Mouse (Mus musculus): ENCODE data around the gene Cphx1. TPM values are rescaled to one million over a fixed set of nuclear protein-coding genes. Genes with fewer than 3 reads are reported as not detected.
"Not testable (repeated sequence)": the region's sequence is repeated elsewhere in the genome, so short reads cannot be mapped to it uniquely, and the experiment has no call there.

The Cphx1 gene
- total and polyA plus RNA-seq, 3 experiments = not detected

- H3K27ac ChIP-seq (ENCODE audit: insufficient read depth, low read depth); H3K9ac ChIP-seq (ENCODE audit: insufficient read depth, low read depth); in situ Hi-C loops (cut with MboI; ENCODE audit: low pct_ligation_motif_present, low pct_unique_long_range_greater_than_20kb, low sequenced_read_pairs); DNase-seq (ENCODE audit: extremely low read depth); H3K4me3 ChIP-seq (replicated peaks in 1 of 3; ENCODE audit: low read depth in 2 of 3, low read length in 2 of 3, poor library complexity in 1 of 3); H3K27me3 ChIP-seq (replicated peaks); H3K79me2 ChIP-seq (replicated peaks; ENCODE audit: control insufficient read depth, extremely low read depth, insufficient read depth, poor library complexity, severe bottlenecking); H3K9me3 ChIP-seq (replicated peaks; ENCODE audit: low read length); dilution Hi-C loops (cut with MboI; ENCODE audit: extremely low pct_ligation_motif_present, extremely low pct_unique_long_range_greater_than_20kb, low sequenced_read_pairs); H3K4me2 ChIP-seq (ENCODE audit: insufficient read depth, low read depth, poor library complexity, severe bottlenecking); H3K36me3 ChIP-seq (replicated peaks in 1 of 2; ENCODE audit: control insufficient read depth in 1 of 2, insufficient read depth in 1 of 2, low read length in 1 of 2); H3K4me1 ChIP-seq (ENCODE audit: control insufficient read depth in 1 of 2, insufficient read depth in 2 of 2): not testable (repeated sequence)
Measured at GRCm38 (mm10) chr14:25978371-25979241, 40.5 kb downstream of the Cphx1 start, which contains the start of gene Duxbl1. Gene Duxbl1, plus strand, starts transcription at chr14:25978577.

GRCm38 (mm10) chr14:25979242-25979941 lies 41.3 kb downstream of the Cphx1 start:
- DNase-seq (ENCODE audit: extremely low read depth); dilution Hi-C loops (cut with MboI; ENCODE audit: extremely low pct_ligation_motif_present, extremely low pct_unique_long_range_greater_than_20kb, low sequenced_read_pairs); H3K27me3 ChIP-seq (replicated peaks): not testable (repeated sequence)

GRCm38 (mm10) chr14:25981880-25982279 lies 43.8 kb downstream of the Cphx1 start:
- H3K9ac ChIP-seq (ENCODE audit: insufficient read depth, low read depth); H3K36me3 ChIP-seq (replicated peaks in 1 of 2; ENCODE audit: control insufficient read depth in 1 of 2, insufficient read depth in 1 of 2, low read length in 1 of 2); H3K27ac ChIP-seq (ENCODE audit: insufficient read depth, low read depth); dilution Hi-C loops (cut with MboI; ENCODE audit: extremely low pct_ligation_motif_present, extremely low pct_unique_long_range_greater_than_20kb, low sequenced_read_pairs); in situ Hi-C loops (cut with MboI; ENCODE audit: low pct_ligation_motif_present, low pct_unique_long_range_greater_than_20kb, low sequenced_read_pairs); H3K79me2 ChIP-seq (replicated peaks; ENCODE audit: control insufficient read depth, extremely low read depth, insufficient read depth, poor library complexity, severe bottlenecking); H3K4me1 ChIP-seq (ENCODE audit: control insufficient read depth in 1 of 2, insufficient read depth in 2 of 2); H3K9me3 ChIP-seq (replicated peaks; ENCODE audit: low read length); H3K4me2 ChIP-seq (ENCODE audit: insufficient read depth, low read depth, poor library complexity, severe bottlenecking); H3K27me3 ChIP-seq (replicated peaks); H3K4me3 ChIP-seq (replicated peaks in 1 of 3; ENCODE audit: low read depth in 2 of 3, low read length in 2 of 3, poor library complexity in 1 of 3); DNase-seq (ENCODE audit: extremely low read depth): not testable (repeated sequence)

More at GRCm38 (mm10) chr14:25979242-25979941, 41.3 kb downstream of the Cphx1 start:
- H3K4me1 ChIP-seq (ENCODE audit: control insufficient read depth in 1 of 2, insufficient read depth in 2 of 2); H3K36me3 ChIP-seq (replicated peaks in 1 of 2; ENCODE audit: control insufficient read depth in 1 of 2, insufficient read depth in 1 of 2, low read length in 1 of 2); H3K4me3 ChIP-seq (replicated peaks in 1 of 3; ENCODE audit: low read depth in 2 of 3, low read length in 2 of 3, poor library complexity in 1 of 3); in situ Hi-C loops (cut with MboI; ENCODE audit: low pct_ligation_motif_present, low pct_unique_long_range_greater_than_20kb, low sequenced_read_pairs); H3K79me2 ChIP-seq (replicated peaks; ENCODE audit: control insufficient read depth, extremely low read depth, insufficient read depth, poor library complexity, severe bottlenecking); H3K9me3 ChIP-seq (replicated peaks; ENCODE audit: low read length); H3K27ac ChIP-seq (ENCODE audit: insufficient read depth, low read depth); H3K4me2 ChIP-seq (ENCODE audit: insufficient read depth, low read depth, poor library complexity, severe bottlenecking); H3K9ac ChIP-seq (ENCODE audit: insufficient read depth, low read depth): not testable (repeated sequence)

Other genes with a start within 250 kb of the Cphx1 start
- gene Ppif, start 244.2 kb upstream of the Cphx1 start, total RNA-seq (2012; rRNA removed) = 29.1 and 38.3 TPM in 2 replicates
- 50.3 and 52.9 TPM in 2 replicates for gene Ppif, start 244.2 kb upstream of the Cphx1 start, total RNA-seq (2014; rRNA removed)
- gene Ppif, start 244.2 kb upstream of the Cphx1 start, polyA plus RNA-seq (2012; ENCODE audit: insufficient read length, low read depth) = 99.3 and 106 TPM in 2 replicates
- 0.04 and 0.08 TPM in 2 replicates for gene Zcchc24, start 169.3 kb upstream of the Cphx1 start, total RNA-seq (2012; rRNA removed)
- 0.05 and 0.09 TPM in 2 replicates for gene Zcchc24, start 169.3 kb upstream of the Cphx1 start, total RNA-seq (2014; rRNA removed)
- 0.40 and 0.44 TPM in 2 replicates for gene Zcchc24, start 169.3 kb upstream of the Cphx1 start, polyA plus RNA-seq (2012; ENCODE audit: insufficient read length, low read depth)
- 8.4 and 8.8 TPM in 2 replicates for gene Anxa11, start 96.1 kb upstream of the Cphx1 start, total RNA-seq (2012; rRNA removed)
- gene Anxa11, start 96.1 kb upstream of the Cphx1 start, total RNA-seq (2014; rRNA removed) = 4.6 and 5.0 TPM in 2 replicates
- 31.4 and 35.0 TPM in 2 replicates for gene Anxa11, start 96.1 kb upstream of the Cphx1 start, polyA plus RNA-seq (2012; ENCODE audit: insufficient read length, low read depth)
- gene Plac9a, start 35.2 kb upstream of the Cphx1 start, total RNA-seq (2012; rRNA removed) = not detected in 2 replicates
- not detected in 2 replicates for gene Plac9a, start 35.2 kb upstream of the Cphx1 start, total RNA-seq (2014; rRNA removed)
- gene Plac9a, start 35.2 kb upstream of the Cphx1 start, polyA plus RNA-seq (2012; ENCODE audit: insufficient read length, low read depth) = not detected in 2 replicates
- 0.17 and 0.42 TPM in 2 replicates for gene Tmem254a, start 10.6 kb upstream of the Cphx1 start, total RNA-seq (2012; rRNA removed)
- 0.80 and 0.82 TPM in 2 replicates for gene Tmem254a, start 10.6 kb upstream of the Cphx1 start, total RNA-seq (2014; rRNA removed)
- gene Tmem254a, start 10.6 kb upstream of the Cphx1 start, polyA plus RNA-seq (2012; ENCODE audit: insufficient read length, low read depth) = 0.93 and 1.3 TPM in 2 replicates
- not detected in 2 replicates for gene Duxbl1, start 40.3 kb downstream of the Cphx1 start, total RNA-seq (2012; rRNA removed)
- not detected in 2 replicates for gene Duxbl1, start 40.3 kb downstream of the Cphx1 start, total RNA-seq (2014; rRNA removed)
- gene Duxbl1, start 40.3 kb downstream of the Cphx1 start, polyA plus RNA-seq (2012; ENCODE audit: insufficient read length, low read depth) = not detected in 2 replicates
- not detected in 2 replicates for gene Gm9780, start 104.4 kb downstream of the Cphx1 start, total RNA-seq (2012; rRNA removed)
- gene Gm9780, start 104.4 kb downstream of the Cphx1 start, total RNA-seq (2014; rRNA removed) = not detected in 2 replicates
- not detected in 2 replicates for gene Gm9780, start 104.4 kb downstream of the Cphx1 start, polyA plus RNA-seq (2012; ENCODE audit: insufficient read length, low read depth)
- 7.8 and 10.3 TPM in 2 replicates for gene Tmem254c, start 129.1 kb downstream of the Cphx1 start, total RNA-seq (2012; rRNA removed)
- 14.1 and 15.2 TPM in 2 replicates for gene Tmem254c, start 129.1 kb downstream of the Cphx1 start, total RNA-seq (2014; rRNA removed)
- 5.0 and 12.0 TPM in 2 replicates for gene Tmem254c, start 129.1 kb downstream of the Cphx1 start, polyA plus RNA-seq (2012; ENCODE audit: insufficient read length, low read depth)
- not detected in 2 replicates for gene Cphx2, start 143.2 kb downstream of the Cphx1 start, total RNA-seq (2012; rRNA removed)
- not detected in 2 replicates for gene Cphx2, start 143.2 kb downstream of the Cphx1 start, total RNA-seq (2014; rRNA removed)
- gene Cphx2, start 143.2 kb downstream of the Cphx1 start, polyA plus RNA-seq (2012; ENCODE audit: insufficient read length, low read depth) = not detected in 2 replicates
- not detected in 2 replicates for gene Cphx3, start 144.0 kb downstream of the Cphx1 start, total RNA-seq (2012; rRNA removed)
- not detected in 2 replicates for gene Cphx3, start 144.0 kb downstream of the Cphx1 start, total RNA-seq (2014; rRNA removed)
- not detected in 2 replicates for gene Cphx3, start 144.0 kb downstream of the Cphx1 start, polyA plus RNA-seq (2012; ENCODE audit: insufficient read length, low read depth)
- not detected in 2 replicates for gene Duxbl2, start 180.0 kb downstream of the Cphx1 start, total RNA-seq (2012; rRNA removed)
- gene Duxbl2, start 180.0 kb downstream of the Cphx1 start, total RNA-seq (2014; rRNA removed) = not detected in 2 replicates
- not detected in 2 replicates for gene Duxbl2, start 180.0 kb downstream of the Cphx1 start, polyA plus RNA-seq (2012; ENCODE audit: insufficient read length, low read depth)
- not detected in 2 replicates for gene Plac9b, start 244.2 kb downstream of the Cphx1 start, total RNA-seq (2012; rRNA removed)
- not detected in 2 replicates for gene Plac9b, start 244.2 kb downstream of the Cphx1 start, total RNA-seq (2014; rRNA removed)
- gene Plac9b, start 244.2 kb downstream of the Cphx1 start, polyA plus RNA-seq (2012; ENCODE audit: insufficient read length, low read depth) = not detected in 2 replicates